In the genomic region with DNA sequence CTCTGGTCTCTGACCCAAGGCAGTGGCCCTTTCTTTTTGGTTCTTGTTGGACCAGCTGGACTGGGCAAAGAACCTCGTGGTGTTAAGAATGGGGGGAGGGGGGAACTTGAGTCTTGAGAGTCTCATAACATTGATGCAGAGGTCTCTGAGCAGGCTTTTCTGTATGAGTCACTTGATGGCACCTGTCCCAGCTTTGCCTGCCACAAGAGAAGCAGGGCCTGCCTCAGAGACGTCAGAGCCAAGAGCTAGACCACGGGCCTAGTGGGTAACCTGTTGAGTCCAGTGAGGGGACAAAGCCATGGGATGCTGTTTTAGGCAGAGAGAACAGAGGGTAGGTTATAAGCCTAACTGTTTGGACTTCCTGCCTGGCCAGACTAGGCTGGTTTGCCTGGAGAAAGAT, we compare ENCODE assay signal across 8 mouse cellular contexts. TPM values are rescaled to one million over a fixed set of nuclear protein-coding genes. Genes with fewer than 3 reads are reported as not detected.
A peak's percentile ranks its signal among the peaks of the same experiment; 100 is the strongest.
DNase-seq lines count a peak whose midpoint lies in the region; ATAC-seq lines count a peak whose summit lies in the region.

No protein-coding gene starts in this region.

- H3K9me3 ChIP-seq in liver, embryonic 11.5 days (ENCODE audit: control insufficient read depth, low read length): no peaks in the 10 kb centered on the region
- no peaks in the 10 kb centered on the region for H3K9me3 ChIP-seq in forebrain, embryonic 13.5 days (replicated peaks)
- no peaks in the 10 kb centered on the region for H3K9me3 ChIP-seq in intestine, embryonic 15.5 days

- peak overlapping the region; percentile 88 for H3K4me3 ChIP-seq in liver, embryonic 11.5 days (ENCODE audit: low read depth, low read length)
- peak overlapping the region; percentile 94 for H3K4me3 ChIP-seq in forebrain, embryonic 13.5 days
- H3K4me3 ChIP-seq in intestine, embryonic 15.5 days (replicated peaks): peak overlapping the region; percentile 75
- H3K4me3 ChIP-seq in macrophage (ENCODE audit: inconsistent target): peak overlapping the region; percentile 99

- peaks cover 48% of the 10 kb centered on the region for H3K36me3 ChIP-seq in liver, embryonic 11.5 days (ENCODE audit: control insufficient read depth, insufficient read depth, low read length)
- peaks cover 55% of the 10 kb centered on the region for H3K36me3 ChIP-seq in forebrain, embryonic 13.5 days (ENCODE audit: poor library complexity, severe bottlenecking)
- H3K36me3 ChIP-seq in intestine, embryonic 15.5 days: peaks cover 13% of the 10 kb centered on the region; the same call in 1 of the 2 replicates
- no peaks in the 10 kb centered on the region; the same call in 1 of the 2 replicates for H3K36me3 ChIP-seq in macrophage (ENCODE audit: inconsistent target)

- H3K4me2 ChIP-seq in liver, embryonic 11.5 days: peak overlapping the region; percentile 97
- H3K4me2 ChIP-seq in forebrain, embryonic 13.5 days: peak overlapping the region; percentile 99
- peak overlapping the region; percentile 87 for H3K4me2 ChIP-seq in intestine, embryonic 15.5 days (replicated peaks)

- H3K27ac ChIP-seq in liver, embryonic 11.5 days (ENCODE audit: low read depth, low read length): peak overlapping the region; percentile 97
- H3K27ac ChIP-seq in forebrain, embryonic 13.5 days: peak overlapping the region; percentile 46; the same call in 1 of the 2 replicates
- peak overlapping the region; percentile 98 for H3K27ac ChIP-seq in intestine, embryonic 15.5 days
- H3K27ac ChIP-seq in macrophage: peak overlapping the region; percentile 97

- peaks cover 68% of the 10 kb centered on the region for H3K4me1 ChIP-seq in liver, embryonic 11.5 days (replicated peaks; ENCODE audit: control insufficient read depth, insufficient read depth, low read length)
- peaks cover 71% of the 10 kb centered on the region for H3K4me1 ChIP-seq in forebrain, embryonic 13.5 days
- H3K4me1 ChIP-seq in intestine, embryonic 15.5 days (replicated peaks): peaks cover 53% of the 10 kb centered on the region

- no peak for DNase-seq in liver, embryonic 11.5 days (ENCODE audit: low spot score)
- DNase-seq in liver: no peak
- peak; percentile 60 for DNase-seq in adrenal gland, postnatal 25 days
- DNase-seq in right cerebral cortex, postnatal 14 days: no peak
- no peak for DNase-seq in ovary, postnatal 10 days (ENCODE audit: low spot score)

- ATAC-seq in liver, embryonic 11.5 days (replicated peaks; ENCODE audit: low FRiP score): no peak
- no peak for ATAC-seq in forebrain, embryonic 13.5 days
- ATAC-seq in intestine, embryonic 15.5 days: no peak

- no peaks in the 10 kb centered on the region for H3K27me3 ChIP-seq in liver, embryonic 11.5 days (replicated peaks; ENCODE audit: control insufficient read depth, insufficient read depth, low read length)
- H3K27me3 ChIP-seq in forebrain, embryonic 13.5 days: no peaks in the 10 kb centered on the region
- H3K27me3 ChIP-seq in intestine, embryonic 15.5 days (replicated peaks): no peaks in the 10 kb centered on the region

- 23% methylated on average over 3 of the region's 3 CpGs for WGBS in liver, embryonic 11.5 days
- WGBS in forebrain, embryonic 13.5 days: 8% methylated on average over 3 of the region's 3 CpGs
- 0% methylated on average over 3 of the region's 3 CpGs for WGBS in intestine, embryonic 15.5 days
- WGBS in macrophage (ENCODE audit: missing documents): 0% methylated on average over 2 of the region's 3 CpGs

- peaks cover 63% of the 10 kb centered on the region for H3K79me2 ChIP-seq in macrophage (ENCODE audit: inconsistent target)

- H3K9ac ChIP-seq in liver, embryonic 11.5 days (ENCODE audit: low read depth, low read length): peak overlapping the region; percentile 90
- H3K9ac ChIP-seq in forebrain, embryonic 13.5 days: peak overlapping the region; percentile 99
- H3K9ac ChIP-seq in intestine, embryonic 15.5 days: peak overlapping the region; percentile 86

RNA-seq across cellular contexts. Expression of a gene that starts 1.8 kb away (rescaled TPM):
- 212 and 231 TPM in 2 replicates for polyA plus RNA-seq in liver, embryonic 11.5 days (2014; fragmentation: Nextera tagmentation; extraction: Ambion mirVana)
- 749 and 764 TPM in 2 replicates for total RNA-seq in adrenal gland, postnatal 25 days (2021)
- polyA plus RNA-seq in forebrain, embryonic 13.5 days (2015; fragmentation: Nextera tagmentation; extraction: Ambion mirVana): 247 and 288 TPM in 2 replicates
- 417 and 432 TPM in 2 replicates for polyA plus RNA-seq in intestine, embryonic 15.5 days (2015; fragmentation: Nextera tagmentation; extraction: Ambion mirVana)
- total RNA-seq in macrophage (2018; cell fraction: chromatin; rRNA removed): 100 to 1,000 TPM in 2 of 26 experiments, 10 to 100 TPM in 14, 1 to 10 TPM in 10; 2.2 to 156 (median 19.0) TPM
- 100 to 1,000 TPM; 105 to 368 (median 202) TPM for total RNA-seq in macrophage (2018; cell fraction: cytosol; rRNA removed)
- 100 to 1,000 TPM in 21 of 26 experiments, 10 to 100 TPM in 5; 21.2 to 569 (median 200) TPM for total RNA-seq in macrophage (2018; cell fraction: nucleus; rRNA removed)
- 51.1 to 117 TPM (median 106 TPM) in 3 replicates for polyA plus RNA-seq in macrophage (2018)

RNA-seq across cellular contexts. Expression of a gene that starts 37.6 kb away (rescaled TPM):
- polyA plus RNA-seq in liver, embryonic 11.5 days (2014; fragmentation: Nextera tagmentation; extraction: Ambion mirVana): 0.06 and 0.16 TPM in 2 replicates
- total RNA-seq in adrenal gland, postnatal 25 days (2021): 5.5 and 6.4 TPM in 2 replicates
- 0.16 and 0.23 TPM in 2 replicates for polyA plus RNA-seq in forebrain, embryonic 13.5 days (2015; fragmentation: Nextera tagmentation; extraction: Ambion mirVana)
- polyA plus RNA-seq in intestine, embryonic 15.5 days (2015; fragmentation: Nextera tagmentation; extraction: Ambion mirVana): 0.10 and 0.19 TPM in 2 replicates
- 10 to 100 TPM in 6 of 26 experiments, 1 to 10 TPM in 14, under 1 TPM in 3, not detected in 3; 0.40 to 17.8 (median 3.0) TPM for total RNA-seq in macrophage (2018; cell fraction: chromatin; rRNA removed)
- total RNA-seq in macrophage (2018; cell fraction: cytosol; rRNA removed): 1 to 10 TPM in 3 of 26 experiments, under 1 TPM in 23; 0.06 to 1.3 (median 0.31) TPM
- total RNA-seq in macrophage (2018; cell fraction: nucleus; rRNA removed): 10 to 100 TPM in 1 of 26 experiments, 1 to 10 TPM in 17, under 1 TPM in 6, not detected in 2; 0.23 to 10.8 (median 1.9) TPM
- 0.15 to 0.19 TPM (median 0.16 TPM) in 3 replicates for polyA plus RNA-seq in macrophage (2018)

Comparison
In these comparisons a context has a peak if more than half of its experiments do, and no peak if none do; other contexts are left out.
1. H3K27ac ChIP-seq: peak in every context shown above with its lines; median percentile 98 in intestine, embryonic 15.5 days; 97 in liver, embryonic 11.5 days; 97 in macrophage; 46 in forebrain, embryonic 13.5 days.